Mouse (Mus musculus) small intestine, adult 10 weeks (tissue): ENCODE data around the gene Zw10. TPM values are rescaled to one million over a fixed set of nuclear protein-coding genes. Genes with fewer than 3 reads are reported as not detected.

ENCODE experiments used
- polyA plus RNA-seq: library from polyadenylated mRNA; stranded (reverse); fragments of 350-450 nt; fragmentation: Illumina TruSeq; extraction: RNeasy Lipid Tissue Mini Kit (QIAGEN cat#74804); gene quantifications from one replicate; pipeline ENCODE4 v1.2.3, GENCODE M21; 2014; ENCODE audit warnings: low replicate concordance

Zw10 gene
- polyA plus RNA-seq: 21.5 TPM

GRCm38 (mm10) chr9:49055333-49056205, at the start of gene Zw10:
Zw10 (plus strand) TSS chr9:49055613.

GRCm38 (mm10) chr9:49081107-49081506, 25.7 kb downstream of the Zw10 start, which contains the start of gene Tmprss5:
Tmprss5 (plus strand) TSS chr9:49081260.

Other genes starting within 250 kb of the Zw10 start
- 0.52 TPM for gene Zbtb16, start 219.4 kb upstream of the Zw10 start, polyA plus RNA-seq
- gene Htr3a, start 144.5 kb upstream of the Zw10 start, polyA plus RNA-seq: 2.6 TPM
- gene Htr3b, start 90.6 kb upstream of the Zw10 start, polyA plus RNA-seq: 0.63 TPM
- gene Usp28, start 70.2 kb upstream of the Zw10 start, polyA plus RNA-seq: 7.4 TPM
- gene Tmprss5, start 25.6 kb downstream of the Zw10 start, polyA plus RNA-seq: not detected
- not detected for gene Gm4894, start 194.9 kb downstream of the Zw10 start, polyA plus RNA-seq